Mouse (Mus musculus) ES-E14 (cell line): ENCODE results near the gene Tmem256. TPM values are rescaled to one million over a fixed set of nuclear protein-coding genes. Genes with fewer than 3 reads are reported as not detected.

Experiments
- DNase-seq: peaks from one replicate; pipeline ENCODE4 v3.0.0-alpha.2; 2013; ENCODE audit warnings: low read depth, low spot score
- H3K27ac ChIP-seq: 2 replicates; pipeline ENCODE4 v1.5.1; 2012; ENCODE audit warnings: low read depth, mild to moderate bottlenecking, low read length, moderate library complexity, mixed read lengths; ENCODE audit not compliant: poor library complexity, insufficient read depth, severe bottlenecking
- H3K36me3 ChIP-seq: 2 replicates; pipeline ENCODE4 v1.6.1; 2012; ENCODE audit warnings: mild to moderate bottlenecking, low read length, moderate library complexity, mixed read lengths; ENCODE audit not compliant: control insufficient read depth, poor library complexity, insufficient read depth, severe bottlenecking
- H3K4me1 ChIP-seq, 2 experiments: fragments of 150-350 bp in 1 of 2; sonication (generic) in 1 of 2; 2 replicates each; pipeline ENCODE4 v1.6.1; 2012; ENCODE audit warnings: low read length in 2 of 2, mild to moderate bottlenecking in 1 of 2, mixed read lengths in 1 of 2; ENCODE audit not compliant: control insufficient read depth in 2 of 2, insufficient read depth in 2 of 2, poor library complexity in 1 of 2
- H3K4me3 ChIP-seq, 2 experiments: fragments of 150-350 bp in 1 of 2; sonication (generic) in 1 of 2; 2 replicates each; pipeline ENCODE4 v1.5.1; 2012; ENCODE audit warnings: low read length in 2 of 2, low read depth in 1 of 2, mild to moderate bottlenecking in 1 of 2, mixed read lengths in 1 of 2; ENCODE audit not compliant: insufficient read depth in 1 of 2, poor library complexity in 1 of 2, severe bottlenecking in 1 of 2
- H3K9ac ChIP-seq: 2 replicates; pipeline ENCODE4 v1.6.1; 2012; ENCODE audit warnings: low read depth, mild to moderate bottlenecking, low read length, mixed read lengths; ENCODE audit not compliant: poor library complexity, insufficient read depth, severe bottlenecking
- H3K9me3 ChIP-seq: fragments of 150-350 bp; sonication (generic); 2 replicates; pipeline ENCODE4 v1.6.1; 2012; ENCODE audit warnings: low read depth, mild to moderate bottlenecking, low read length; ENCODE audit not compliant: control insufficient read depth, insufficient read depth
- CHD2 ChIP-seq: IDR thresholded peaks from 2 replicates; pipeline ENCODE4 v1.6.1; 2014; ENCODE audit warnings: mild to moderate bottlenecking, low read depth, low read length, inconsistent platforms
- HCFC1 ChIP-seq: IDR thresholded peaks from 2 replicates; pipeline ENCODE4 v1.6.1; 2012; ENCODE audit warnings: low read length, inconsistent platforms, borderline replicate concordance; ENCODE audit not compliant: insufficient read depth
- MAFK ChIP-seq: IDR thresholded peaks from 2 replicates; pipeline ENCODE4 v1.6.1; 2014; ENCODE audit warnings: mild to moderate bottlenecking, low read depth, low read length, inconsistent platforms; ENCODE audit not compliant: insufficient read depth
- ZC3H11A ChIP-seq: IDR thresholded peaks from 2 replicates; pipeline ENCODE4 v1.6.1; 2012; ENCODE audit warnings: low read depth, mild to moderate bottlenecking, inconsistent platforms, low read length, borderline replicate concordance
- ZNF384 ChIP-seq: IDR thresholded peaks from 2 replicates; pipeline ENCODE4 v1.6.1; 2012; ENCODE audit warnings: low read depth, low read length, inconsistent platforms
- in situ Hi-C, 2 experiments: fragments of 600-800 bp; cut with MboI; formaldehyde crosslinking; loops; one replicate each; pipeline ENCODE4 v1.15.1; 2025; ENCODE audit warnings: low sequenced_read_pairs in 2 of 2, inconsistent platforms in 1 of 2; ENCODE audit not compliant: unreplicated experiment in 2 of 2
- total RNA-seq: library from RNA; depleted of rRNA; stranded (reverse); fragments of 300-350 nt; gene quantifications from 2 replicates; pipeline ENCODE4 v1.2.3, GENCODE M21; 2012

Gene Tmem256
- total RNA-seq, 1 experiment: 90.7 TPM

DNA sequence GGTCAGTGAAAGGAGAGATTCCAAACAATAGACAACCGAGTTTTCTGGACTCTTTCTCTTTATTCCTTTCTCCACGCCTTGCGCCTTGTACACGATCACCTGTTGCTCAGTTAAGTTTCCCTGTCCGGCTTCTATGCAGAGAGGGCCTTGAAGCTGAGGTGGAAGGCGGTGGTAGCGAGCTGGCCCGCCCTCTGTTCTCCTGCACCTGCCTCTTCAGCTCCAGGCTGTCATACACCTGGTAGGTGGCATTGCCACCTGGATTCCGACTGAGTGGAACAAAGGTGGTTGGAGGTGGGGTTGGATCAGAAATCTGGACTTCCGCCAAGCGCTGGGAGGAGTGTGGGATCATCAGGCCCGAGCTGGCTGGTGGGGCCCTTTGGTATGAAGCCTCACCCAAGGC lies 21.8 kb upstream of the Tmem256 start:
- TF ChIP-seq HCFC1: no peak
- no peak for TF ChIP-seq ZC3H11A
- TF ChIP-seq CHD2: no peak
- TF ChIP-seq MAFK: no peak
- no peak for TF ChIP-seq ZNF384

DNA sequence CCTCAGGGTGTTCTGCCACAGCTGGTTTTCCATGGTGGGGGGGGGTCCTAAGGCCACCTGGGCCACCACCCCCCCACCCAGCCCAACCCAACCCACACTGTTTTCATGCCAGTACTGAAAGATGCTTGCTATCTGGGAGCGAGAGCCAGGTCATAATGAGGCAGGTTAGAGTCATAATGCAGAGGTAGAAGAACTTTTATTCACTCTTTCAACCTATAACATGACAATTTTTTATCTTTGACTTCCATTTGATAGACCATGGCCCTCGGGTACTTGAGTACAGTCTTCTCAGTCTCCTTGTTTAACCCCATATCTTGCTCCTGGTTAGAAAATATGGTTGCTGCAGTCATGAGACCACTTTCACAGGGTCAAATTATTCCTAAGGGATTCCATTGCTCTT lies 19.9 kb upstream of the Tmem256 start, which contains the start of gene Spem2:
Gene Spem2, minus strand, starts transcription at position 101 of the 400 bp plus-strand sequence.
- no peaks in the 10 kb centered on the region for H3K36me3 ChIP-seq
- in situ Hi-C loops: no loop called here
- peaks cover 2 to 7% of the 10 kb centered on the region in 2 experiments; a peak in 1 of 4 replicates for H3K4me1 ChIP-seq
- no peak within 1 kb of the TSS for H3K27ac ChIP-seq
- no peak within 1 kb of the TSS for H3K9ac ChIP-seq
- DNase-seq: no peak
- no peaks in the 10 kb centered on the region for H3K9me3 ChIP-seq
- TF ChIP-seq CHD2 (no peak), ZNF384 (no peak), ZC3H11A (no peak), MAFK (no peak), HCFC1 (no peak)
- peak within 1 kb of the TSS in 1 of 2 experiments; percentile 24; a peak in 1 of 4 replicates for H3K4me3 ChIP-seq

More for the DNA sequence above, 21.8 kb upstream of the Tmem256 start:
- in situ Hi-C loops: no loop called here
- no peak overlapping the region for H3K27ac ChIP-seq
- no peak for DNase-seq
- H3K4me1 ChIP-seq: peaks cover 2 to 7% of the 10 kb centered on the region in 2 experiments; a peak in 1 of 4 replicates
- no peak overlapping the region for H3K9ac ChIP-seq
- H3K9me3 ChIP-seq: no peaks in the 10 kb centered on the region
- no peaks in the 10 kb centered on the region for H3K36me3 ChIP-seq
- H3K4me3 ChIP-seq: no peak overlapping the region

DNA sequence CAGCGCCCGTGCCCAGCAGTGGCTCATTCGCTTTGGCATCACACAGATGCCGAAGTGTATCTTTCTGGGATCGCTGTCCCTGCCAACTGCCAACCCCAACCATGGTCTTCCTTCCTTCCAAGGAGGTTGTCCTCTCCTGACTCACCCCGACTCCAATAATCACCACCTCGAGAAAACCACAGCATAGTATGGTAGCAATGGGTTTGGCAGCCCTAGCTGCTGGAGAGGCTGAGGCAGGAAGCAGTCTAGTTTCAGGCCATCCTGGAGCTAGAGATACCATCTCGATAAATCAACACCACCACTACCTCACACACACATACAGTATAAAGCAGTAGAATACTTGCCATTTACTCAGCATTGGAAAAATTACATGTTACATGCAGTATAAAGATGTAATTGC lies 19.4 kb upstream of the Tmem256 start:
- Histone ChIP-seq H3K36me3 (no peaks in the 10 kb centered on the region), H3K4me3 (no peak overlapping the region), H3K4me1 (peaks cover 2 to 7% of the 10 kb centered on the region in 2 experiments; a peak in 1 of 4 replicates), H3K9ac (no peak overlapping the region), H3K9me3 (no peaks in the 10 kb centered on the region), H3K27ac (no peak overlapping the region)
- no peak for DNase-seq
- TF ChIP-seq HCFC1 (no peak), CHD2 (no peak), MAFK (no peak), ZC3H11A (no peak), ZNF384 (no peak)
- in situ Hi-C loops: no loop called here

DNA sequence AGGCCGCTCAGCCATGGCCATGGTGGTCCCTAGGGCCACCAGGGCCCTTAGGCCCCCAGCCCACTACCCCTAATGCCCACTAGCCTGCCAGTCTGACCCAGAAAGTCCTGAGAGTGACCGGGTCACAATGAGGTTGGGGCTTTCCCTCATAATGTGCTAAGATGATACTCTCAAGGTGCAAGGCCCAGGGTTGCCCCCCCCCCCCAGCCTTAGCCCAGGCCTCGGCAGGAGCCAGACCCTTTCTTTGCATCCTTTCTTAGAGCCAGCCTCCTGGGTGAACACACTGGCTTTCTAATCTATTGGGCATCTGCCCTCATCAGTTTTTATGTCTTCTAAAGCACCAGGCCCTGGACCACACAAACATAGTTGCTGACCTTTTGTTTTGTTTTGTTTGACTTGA lies 16.2 kb upstream of the Tmem256 start, which contains the start of gene Spem1:
Gene Spem1, minus strand, starts transcription at position 101 of the 400 bp plus-strand sequence.
- H3K4me3 ChIP-seq: no peak within 1 kb of the TSS
- no peak within 1 kb of the TSS for H3K27ac ChIP-seq
- H3K9ac ChIP-seq: no peak within 1 kb of the TSS
- no peak for TF ChIP-seq MAFK
- TF ChIP-seq HCFC1: no peak
- no peak for TF ChIP-seq ZNF384
- no peak for TF ChIP-seq ZC3H11A
- no peak for TF ChIP-seq CHD2
- H3K9me3 ChIP-seq: no peaks in the 10 kb centered on the region
- DNase-seq: no peak
- H3K4me1 ChIP-seq: peaks cover 0 to 12% of the 10 kb centered on the region in 2 experiments; a peak in 1 of 4 replicates
- in situ Hi-C loops: no loop called here
- H3K36me3 ChIP-seq: peaks cover 9% of the 10 kb centered on the region; the same call in 1 of the 2 replicates
